Mouse (Mus musculus) forebrain, postnatal 0 days (tissue): ENCODE measurements at regions not wholly inside any gene's neighbourhood (a gene's known extent, or its start where the extent isn't known, plus 50 kb on each side); places are given as distances from the start of the nearest gene placed in this dataset.

Experiments used
- ATAC-seq: fragments of 200-750 bp; cut with Nextera tagmentation; 2 replicates; pipeline ENCODE4 v1.8.0; 2017; ENCODE audit warnings: mild to moderate bottlenecking, moderate library complexity
- DNase-seq: peaks from one replicate; pipeline ENCODE4 v3.0.0-alpha.2; 2015
- H3K27ac ChIP-seq: fragments of 300-500 bp; sonication (generic); 2 replicates; pipeline ENCODE4 v1.5.1; 2014; ENCODE audit warnings: low read depth, mild to moderate bottlenecking, antibody characterized with exemption, low read length, moderate library complexity, mixed read lengths
- H3K27me3 ChIP-seq: fragments of 300-500 bp; sonication (generic); 2 replicates; pipeline ENCODE4 v1.6.1; 2014; ENCODE audit warnings: mild to moderate bottlenecking, low read length, mixed read lengths; ENCODE audit not compliant: insufficient read depth
- H3K36me3 ChIP-seq: fragments of 300-500 bp; sonication (generic); 2 replicates; pipeline ENCODE4 v1.6.1; 2014; ENCODE audit warnings: mild to moderate bottlenecking, moderate library complexity; ENCODE audit not compliant: insufficient read depth
- H3K4me1 ChIP-seq: fragments of 300-500 bp; sonication (generic); 2 replicates; pipeline ENCODE4 v1.6.1; 2014; ENCODE audit warnings: antibody characterized with exemption; ENCODE audit not compliant: insufficient read depth
- H3K4me2 ChIP-seq: fragments of 300-500 bp; sonication (generic); 2 replicates; pipeline ENCODE4 v1.6.1; 2014; ENCODE audit warnings: low read depth, mild to moderate bottlenecking, moderate library complexity
- H3K4me3 ChIP-seq: fragments of 300-500 bp; sonication (generic); 2 replicates; pipeline ENCODE4 v1.5.1; 2014; ENCODE audit warnings: low read depth, low read length, mixed read lengths
- H3K9ac ChIP-seq: fragments of 300-500 bp; sonication (generic); 2 replicates; pipeline ENCODE4 v1.6.1; 2014; ENCODE audit warnings: mild to moderate bottlenecking
- H3K9me3 ChIP-seq: fragments of 300-500 bp; sonication (generic); 2 replicates; pipeline ENCODE4 v1.6.1; 2016; ENCODE audit warnings: low read length
- CTCF ChIP-seq: sonication (generic); IDR thresholded peaks from 2 replicates; pipeline ENCODE4 v1.5.1; 2016; ENCODE audit warnings: antibody characterized with exemption, control low read depth, low read depth
- whole genome bisulfite sequencing: fragments of 180-500 bp; shearing (Covaris S2); extraction: QIAGEN DNeasy Blood & Tissue Kit; methylation state at CpG from one replicate; pipeline ENCODE4 v1.1.7; 2014; 5-methylcytosine and 5-hydroxymethylcytosine counted together

GRCm38 (mm10) chr5:133400826-133401225, 698.7 kb upstream of the Castor2 start:
- H3K4me3 ChIP-seq, result no peak overlapping the region
- H3K4me2 ChIP-seq, result no peak overlapping the region
- 35% methylated on average over 1 of the region's 1 CpGs for WGBS
- H3K9me3 ChIP-seq, result no peaks in the 10 kb centered on the region
- ATAC-seq, result no peak
- DNase-seq, result no peak
- H3K27ac ChIP-seq, result no peak overlapping the region
- H3K27me3 ChIP-seq, result no peaks in the 10 kb centered on the region
- no peak for TF ChIP-seq CTCF
- no peaks in the 10 kb centered on the region for H3K4me1 ChIP-seq
- no peak overlapping the region for H3K9ac ChIP-seq
- no peaks in the 10 kb centered on the region for H3K36me3 ChIP-seq

- peaks cover 6% of the 10 kb centered on the region for H3K4me1 ChIP-seq
- DNase-seq (no peak), ATAC-seq (no peak)
- H3K4me2 ChIP-seq, result no peak overlapping the region
- H3K9ac ChIP-seq, result no peak overlapping the region
- no peak overlapping the region for H3K27ac ChIP-seq
- no peaks in the 10 kb centered on the region for H3K9me3 ChIP-seq
- TF ChIP-seq CTCF, result no peak
- 62% methylated on average over 4 of the region's 4 CpGs for WGBS
- H3K27me3 ChIP-seq, result no peaks in the 10 kb centered on the region
- no peak overlapping the region for H3K4me3 ChIP-seq
- no peaks in the 10 kb centered on the region for H3K36me3 ChIP-seq
These were observed 709.6 kb upstream of the Castor2 start for GRCm38 (mm10) chr5:133389896-133390295.

GRCm38 (mm10) chr5:133389023-133389840, 710.3 kb upstream of the Castor2 start:
- H3K4me2 ChIP-seq, result no peak overlapping the region
- 15% methylated on average over 6 of the region's 6 CpGs for WGBS
- H3K27me3 ChIP-seq, result no peaks in the 10 kb centered on the region
- no peaks in the 10 kb centered on the region for H3K9me3 ChIP-seq
- H3K9ac ChIP-seq, result no peak overlapping the region
- no peaks in the 10 kb centered on the region for H3K36me3 ChIP-seq
- no peak overlapping the region for H3K27ac ChIP-seq
- no peak for TF ChIP-seq CTCF
- H3K4me3 ChIP-seq, result no peak overlapping the region
- DNase-seq (peak; percentile 35), ATAC-seq (peak; percentile 38; the same call in 1 of the 2 replicates)
- H3K4me1 ChIP-seq, result peaks cover 6% of the 10 kb centered on the region

GRCm38 (mm10) chr5:133385374-133386349, 713.8 kb upstream of the Castor2 start:
- Histone ChIP-seq H3K27ac (no peak overlapping the region), H3K9ac (no peak overlapping the region), H3K4me3 (no peak overlapping the region), H3K9me3 (no peaks in the 10 kb centered on the region), H3K36me3 (no peaks in the 10 kb centered on the region), H3K4me2 (no peak overlapping the region), H3K27me3 (no peaks in the 10 kb centered on the region), H3K4me1 (peaks cover 6% of the 10 kb centered on the region)
- peak; percentile 35 for DNase-seq
- TF ChIP-seq CTCF, result no peak
- WGBS, result 30% methylated on average over 10 of the region's 10 CpGs
- no peak for ATAC-seq

- Histone ChIP-seq H3K4me2 (no peak overlapping the region), H3K4me1 (no peaks in the 10 kb centered on the region), H3K4me3 (no peak overlapping the region), H3K27ac (peak overlapping the region; percentile 3; the same call in 1 of the 2 replicates), H3K36me3 (no peaks in the 10 kb centered on the region), H3K27me3 (no peaks in the 10 kb centered on the region), H3K9me3 (no peaks in the 10 kb centered on the region), H3K9ac (no peak overlapping the region)
- DNase-seq (peak; percentile 94), ATAC-seq (peak; percentile 88)
- TF ChIP-seq CTCF, result no peak
- 47% methylated on average over 3 of the region's 3 CpGs for WGBS
These were observed 733.7 kb upstream of the Castor2 start for GRCm38 (mm10) chr5:133365771-133366170.

- Histone ChIP-seq H3K4me1 (no peaks in the 10 kb centered on the region), H3K4me3 (no peak overlapping the region), H3K27me3 (no peaks in the 10 kb centered on the region), H3K36me3 (no peaks in the 10 kb centered on the region), H3K27ac (no peak overlapping the region), H3K4me2 (no peak overlapping the region), H3K9ac (no peak overlapping the region), H3K9me3 (no peaks in the 10 kb centered on the region)
- 72% methylated on average over 3 of the region's 3 CpGs for WGBS
- peak; percentile 23; the same call in 1 of the 2 replicates for ATAC-seq
- DNase-seq, result no peak
- TF ChIP-seq CTCF, result no peak
These were observed 752.0 kb upstream of the Castor2 start for GRCm38 (mm10) chr5:133347516-133347915.
